Mouse (Mus musculus): ENCODE data around the gene Gm10337.

- TF ChIP-seq SRF (IDR thresholded peaks at IDR 0.05; ENCODE audit: control insufficient read depth, insufficient read length, low read depth) (no peak), POLR2A (IDR thresholded peaks at IDR 0.05; ENCODE audit: insufficient read length, low read depth) (peak; percentile 10), MAX (IDR thresholded peaks at IDR 0.05; ENCODE audit: low read depth) (no peak)
Measured at GRCm38 (mm10) chr15:102510590-102511284, 7.2 kb downstream of the Gm10337 start.
